Mouse (Mus musculus): ENCODE measurements at regions not wholly inside any gene's neighbourhood (a gene's known extent, or its start where the extent isn't known, plus 50 kb on each side); places are given as distances from the start of the nearest gene placed in this dataset.

- H3K4me3 ChIP-seq: no peak overlapping the region
- peak overlapping the region; percentile 27; the same call in 1 of the 2 replicates for H3K4me2 ChIP-seq
- no peak for ATAC-seq (ENCODE audit: extremely low read depth, insufficient number of reproducible peaks, low FRiP score, low TSS enrichment)
- 39% methylated on average over 5 of the region's 5 CpGs for WGBS
- no peaks in the 10 kb centered on the region for H3K36me3 ChIP-seq
- no peak overlapping the region for H3K27ac ChIP-seq (replicated peaks)
- H3K9ac ChIP-seq: no peak overlapping the region
- H3K9me3 ChIP-seq: no peaks in the 10 kb centered on the region
- H3K27me3 ChIP-seq (replicated peaks): no peaks in the 10 kb centered on the region
- H3K4me1 ChIP-seq: peaks cover 4% of the 10 kb centered on the region
These were observed 235.2 kb upstream of the Hnrnpa3 start for GRCm38 (mm10) chr2:75423872-75424271.

DNA sequence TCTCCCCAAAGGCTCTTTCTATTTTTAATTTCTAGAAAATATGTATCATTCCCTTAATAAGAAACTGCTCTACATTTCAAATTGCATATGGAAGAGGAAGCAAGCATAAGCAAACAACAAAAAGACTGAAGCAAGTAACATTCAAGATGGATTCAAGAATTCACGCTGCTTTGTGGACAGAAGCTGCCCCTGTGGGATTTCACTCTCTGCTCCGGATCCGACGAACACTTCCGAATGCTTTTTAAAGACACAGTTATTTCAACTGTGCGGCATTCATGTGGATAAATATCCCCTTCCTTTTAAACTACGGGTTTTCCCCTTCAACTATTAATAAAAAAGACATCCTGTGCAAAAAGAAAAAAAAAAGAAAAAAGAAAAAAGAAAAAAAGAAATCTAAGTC, 234.7 kb upstream of the Hnrnpa3 start:
- no peak for ATAC-seq (ENCODE audit: extremely low read depth, insufficient number of reproducible peaks, low FRiP score, low TSS enrichment)
- Histone ChIP-seq H3K27me3 (replicated peaks) (no peaks in the 10 kb centered on the region), H3K36me3 (no peaks in the 10 kb centered on the region), H3K9me3 (no peaks in the 10 kb centered on the region), H3K9ac (no peak overlapping the region), H3K4me2 (peak overlapping the region; percentile 27; the same call in 1 of the 2 replicates), H3K4me3 (no peak overlapping the region), H3K27ac (replicated peaks) (no peak overlapping the region), H3K4me1 (peaks cover 4% of the 10 kb centered on the region)
- WGBS: 53% methylated on average over 7 of the region's 7 CpGs

GRCm38 (mm10) chr2:75424911-75425310, 234.2 kb upstream of the Hnrnpa3 start:
- Histone ChIP-seq H3K27me3 (replicated peaks) (no peaks in the 10 kb centered on the region), H3K27ac (replicated peaks) (no peak overlapping the region), H3K9ac (no peak overlapping the region), H3K4me1 (peaks cover 4% of the 10 kb centered on the region), H3K9me3 (no peaks in the 10 kb centered on the region), H3K36me3 (no peaks in the 10 kb centered on the region), H3K4me3 (no peak overlapping the region), H3K4me2 (no peak overlapping the region)
- WGBS: 69% methylated on average over 14 of the region's 14 CpGs
- ATAC-seq (ENCODE audit: extremely low read depth, insufficient number of reproducible peaks, low FRiP score, low TSS enrichment): no peak

- 45% methylated on average over 7 of the region's 7 CpGs for WGBS
- H3K36me3 ChIP-seq: no peaks in the 10 kb centered on the region
- H3K4me1 ChIP-seq: peaks cover 4% of the 10 kb centered on the region
- H3K9me3 ChIP-seq: no peaks in the 10 kb centered on the region
- H3K27me3 ChIP-seq (replicated peaks): no peaks in the 10 kb centered on the region
- ATAC-seq (ENCODE audit: extremely low read depth, insufficient number of reproducible peaks, low FRiP score, low TSS enrichment): no peak
- H3K27ac ChIP-seq (replicated peaks): no peak overlapping the region
- no peak overlapping the region for H3K4me2 ChIP-seq
- no peak overlapping the region for H3K9ac ChIP-seq
- no peak overlapping the region for H3K4me3 ChIP-seq
These were observed 233.7 kb upstream of the Hnrnpa3 start for GRCm38 (mm10) chr2:75425384-75425783.

GRCm38 (mm10) chr2:75425791-75426190, 233.3 kb upstream of the Hnrnpa3 start:
- Histone ChIP-seq H3K4me1 (peaks cover 4% of the 10 kb centered on the region), H3K27me3 (replicated peaks) (no peaks in the 10 kb centered on the region), H3K4me3 (no peak overlapping the region), H3K4me2 (no peak overlapping the region), H3K27ac (replicated peaks) (no peak overlapping the region), H3K36me3 (no peaks in the 10 kb centered on the region), H3K9ac (no peak overlapping the region), H3K9me3 (no peaks in the 10 kb centered on the region)
- WGBS: 58% methylated on average over 9 of the region's 9 CpGs
- ATAC-seq (ENCODE audit: extremely low read depth, insufficient number of reproducible peaks, low FRiP score, low TSS enrichment): no peak

GRCm38 (mm10) chr2:75427936-75428458, 231.1 kb upstream of the Hnrnpa3 start:
- no peak overlapping the region for H3K9ac ChIP-seq
- H3K4me3 ChIP-seq: no peak overlapping the region
- WGBS: 92% methylated on average over 4 of the region's 4 CpGs
- H3K4me2 ChIP-seq: no peak overlapping the region
- no peak overlapping the region for H3K27ac ChIP-seq (replicated peaks)
- ATAC-seq (ENCODE audit: extremely low read depth, insufficient number of reproducible peaks, low FRiP score, low TSS enrichment): no peak
- H3K27me3 ChIP-seq (replicated peaks): no peaks in the 10 kb centered on the region
- no peaks in the 10 kb centered on the region for H3K9me3 ChIP-seq
- H3K36me3 ChIP-seq: no peaks in the 10 kb centered on the region
- peaks cover 4% of the 10 kb centered on the region for H3K4me1 ChIP-seq

DNA sequence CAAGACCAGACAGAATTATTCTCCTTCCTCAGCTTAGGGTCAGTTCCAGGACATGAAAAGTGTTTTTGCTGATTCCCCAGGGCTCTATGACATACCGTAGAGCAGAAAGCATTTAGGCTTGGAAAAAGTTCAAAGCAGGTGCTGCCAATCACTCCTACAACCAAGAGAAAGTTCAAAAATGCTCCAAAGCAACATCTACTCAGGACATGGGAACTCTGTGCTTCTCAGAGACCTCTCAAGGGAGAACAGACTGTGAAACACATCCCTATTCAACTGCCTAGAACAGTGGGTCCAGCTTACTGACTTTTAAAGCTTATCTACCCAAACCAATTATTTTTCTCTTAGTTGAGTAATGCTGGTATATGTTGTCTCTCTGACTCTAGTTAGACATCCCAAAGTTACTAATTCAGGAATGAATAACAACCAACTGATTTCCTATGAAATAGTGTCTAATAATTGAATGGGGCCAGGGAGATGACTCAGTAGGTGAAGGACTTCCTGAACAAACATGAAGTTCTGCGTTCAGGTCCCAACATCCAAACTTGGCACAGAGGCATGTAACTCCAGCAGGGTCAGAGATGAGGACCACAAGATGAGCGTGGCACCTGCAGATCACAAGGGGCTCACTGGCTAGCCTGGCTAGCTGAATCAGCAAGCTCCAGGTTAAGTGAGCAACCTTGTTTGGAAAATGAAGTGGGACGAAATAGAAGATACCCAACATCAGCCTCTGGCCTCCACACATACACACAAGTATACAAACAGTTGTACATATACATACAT, 228.7 kb upstream of the Hnrnpa3 start:
- no peak overlapping the region for H3K4me2 ChIP-seq
- no peaks in the 10 kb centered on the region; the same call in 1 of the 2 replicates for H3K27me3 ChIP-seq (replicated peaks)
- no peaks in the 10 kb centered on the region for H3K4me1 ChIP-seq
- H3K9me3 ChIP-seq: no peaks in the 10 kb centered on the region
- no peak overlapping the region for H3K9ac ChIP-seq
- WGBS: 76% methylated on average over 4 of the region's 4 CpGs
- no peak for ATAC-seq (ENCODE audit: extremely low read depth, insufficient number of reproducible peaks, low FRiP score, low TSS enrichment)
- H3K36me3 ChIP-seq: no peaks in the 10 kb centered on the region
- no peak overlapping the region for H3K4me3 ChIP-seq
- no peak overlapping the region for H3K27ac ChIP-seq (replicated peaks)

DNA sequence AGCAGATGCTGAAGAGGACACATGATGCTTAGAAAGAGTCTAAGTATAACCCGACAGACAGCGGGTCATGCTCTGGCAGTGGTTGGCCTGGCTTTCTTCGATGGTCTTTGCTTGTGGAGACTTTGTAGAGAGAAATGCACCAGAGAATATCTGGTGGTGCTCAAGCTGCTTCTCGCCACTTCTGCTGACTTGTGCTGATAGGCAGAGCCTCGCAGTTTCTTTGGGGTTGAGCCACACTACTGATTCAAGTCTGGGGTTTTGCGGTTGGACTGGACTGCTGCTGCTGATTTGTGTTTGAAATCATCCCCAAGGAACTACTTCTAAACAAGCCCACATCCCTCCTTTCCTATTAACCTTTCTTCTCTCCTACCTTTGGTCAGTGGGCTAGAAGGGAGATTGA, 227.1 kb upstream of the Hnrnpa3 start:
- whole genome bisulfite sequencing: 63% methylated on average over 6 of the region's 6 CpGs

GRCm38 (mm10) chr2:75434521-75434920, 224.5 kb upstream of the Hnrnpa3 start:
- no peak for ATAC-seq (ENCODE audit: extremely low read depth, insufficient number of reproducible peaks, low FRiP score, low TSS enrichment)
- Histone ChIP-seq H3K9me3 (no peaks in the 10 kb centered on the region), H3K9ac (no peak overlapping the region), H3K27ac (replicated peaks) (no peak overlapping the region), H3K4me3 (no peak overlapping the region), H3K27me3 (replicated peaks) (no peaks in the 10 kb centered on the region; the same call in none of the 2 replicates), H3K4me2 (no peak overlapping the region), H3K4me1 (no peaks in the 10 kb centered on the region), H3K36me3 (no peaks in the 10 kb centered on the region)
- WGBS: 85% methylated on average over 17 of the region's 17 CpGs

More for the DNA sequence above, 227.1 kb upstream of the Hnrnpa3 start:
- ATAC-seq (ENCODE audit: extremely low read depth, insufficient number of reproducible peaks, low FRiP score, low TSS enrichment): no peak
- Histone ChIP-seq H3K27me3 (replicated peaks) (no peaks in the 10 kb centered on the region; the same call in 1 of the 2 replicates), H3K9ac (no peak overlapping the region), H3K27ac (replicated peaks) (no peak overlapping the region), H3K9me3 (no peaks in the 10 kb centered on the region), H3K4me3 (no peak overlapping the region), H3K36me3 (no peaks in the 10 kb centered on the region), H3K4me2 (no peak overlapping the region), H3K4me1 (no peaks in the 10 kb centered on the region)

DNA sequence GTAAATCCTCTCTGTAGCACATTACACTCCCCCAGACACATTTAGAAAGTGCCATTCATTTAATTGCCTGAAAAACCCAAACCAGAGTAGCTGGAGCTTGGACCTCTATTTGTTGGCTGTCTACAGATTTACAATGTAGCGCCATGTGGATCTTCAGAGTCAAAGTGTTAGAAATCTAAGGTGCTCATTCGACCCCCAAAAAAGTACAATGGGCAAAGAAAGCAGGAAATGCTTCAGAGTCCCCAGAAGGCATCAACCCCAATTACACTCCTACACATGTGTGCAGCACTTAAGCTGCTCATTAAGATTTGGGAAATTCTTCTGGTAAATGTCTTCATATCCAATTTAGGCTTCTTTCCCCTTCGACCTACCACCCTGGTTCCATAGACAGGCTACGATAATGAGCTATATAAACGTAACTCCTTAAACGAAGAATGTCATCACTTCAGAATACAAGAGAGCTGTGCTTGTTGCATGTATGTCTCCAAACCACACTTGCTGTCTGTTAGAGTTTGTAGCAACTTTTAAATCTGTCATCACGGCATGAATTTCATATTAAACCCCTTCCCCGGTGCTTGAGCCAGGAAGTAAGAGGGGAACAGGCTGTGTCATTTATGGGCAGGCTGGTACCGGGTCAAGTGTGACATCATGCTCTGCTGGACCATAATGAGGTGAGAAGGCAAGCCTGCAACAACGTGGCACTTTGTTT, 219.4 kb upstream of the Hnrnpa3 start:
- WGBS: 63% methylated on average over 10 of the region's 10 CpGs
- no peak overlapping the region for H3K4me2 ChIP-seq
- no peaks in the 10 kb centered on the region for H3K4me1 ChIP-seq
- H3K9me3 ChIP-seq: no peaks in the 10 kb centered on the region
- no peak overlapping the region for H3K4me3 ChIP-seq
- no peak overlapping the region for H3K27ac ChIP-seq (replicated peaks)
- no peaks in the 10 kb centered on the region for H3K36me3 ChIP-seq
- H3K9ac ChIP-seq: no peak overlapping the region
- H3K27me3 ChIP-seq (replicated peaks): no peaks in the 10 kb centered on the region; the same call in none of the 2 replicates
- no peak for ATAC-seq (ENCODE audit: extremely low read depth, insufficient number of reproducible peaks, low FRiP score, low TSS enrichment)

DNA sequence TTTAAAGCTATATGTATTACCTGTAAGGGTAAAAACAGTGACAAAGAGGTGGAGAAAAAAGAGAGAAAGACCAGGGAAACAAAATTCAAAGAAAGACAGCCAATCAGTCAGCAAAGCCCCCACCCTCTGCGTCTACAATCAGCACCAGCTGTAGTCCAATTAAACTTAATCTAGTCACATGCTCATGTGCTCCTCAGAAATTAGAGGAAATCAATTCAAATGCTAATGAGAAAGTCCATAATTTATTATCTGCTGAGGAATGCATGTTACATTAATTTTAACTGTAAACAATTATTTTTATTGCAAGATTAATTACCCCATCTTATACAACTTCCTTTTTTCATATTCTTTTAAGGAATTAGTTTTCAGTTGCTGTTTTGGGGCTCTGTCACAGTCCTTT, 216.4 kb upstream of the Hnrnpa3 start:
- no peak for ATAC-seq (ENCODE audit: extremely low read depth, insufficient number of reproducible peaks, low FRiP score, low TSS enrichment)
- H3K27me3 ChIP-seq (replicated peaks): no peaks in the 10 kb centered on the region; the same call in 1 of the 2 replicates
- H3K9ac ChIP-seq: no peak overlapping the region
- no peak overlapping the region for H3K4me2 ChIP-seq
- H3K4me1 ChIP-seq: no peaks in the 10 kb centered on the region
- WGBS: 80% methylated on average over 1 of the region's 1 CpGs
- no peak overlapping the region for H3K4me3 ChIP-seq
- H3K36me3 ChIP-seq: no peaks in the 10 kb centered on the region
- H3K27ac ChIP-seq (replicated peaks): no peak overlapping the region
- no peaks in the 10 kb centered on the region for H3K9me3 ChIP-seq
